Mouse (Mus musculus) cortical plate, adult 2 months (tissue): ENCODE measurements at regions not wholly inside any gene's neighbourhood (a gene's known extent, or its start where the extent isn't known, plus 50 kb on each side); places are given as distances from the start of the nearest gene placed in this dataset.

Experiments
- CTCF ChIP-seq: fragments of 200-500 bp; IDR thresholded peaks from 2 replicates; pipeline ENCODE4 v1.5.1; 2011; ENCODE audit warnings: mild to moderate bottlenecking, control low read depth, low read length; ENCODE audit not compliant: insufficient read depth; ENCODE audit errors: extremely low read depth
- POLR2A ChIP-seq: fragments of 200-500 bp; IDR thresholded peaks from 2 replicates; pipeline ENCODE4 v1.6.1; 2011; ENCODE audit warnings: mild to moderate bottlenecking, low read length, control low read depth; ENCODE audit not compliant: insufficient read depth; ENCODE audit errors: extremely low read depth

GRCm38 (mm10) chr14:100350021-100350790, 65.7 kb upstream of the Klf12 start:
- TF ChIP-seq CTCF (no peak), POLR2A (no peak)
